Mouse (Mus musculus) E14TG2a.4 (cell line): ENCODE measurements around the gene Pfkfb2.

Source experiments
- CTCF ChIP-seq: conservative IDR thresholded peaks from 2 replicates; pipeline ENCODE4 v1.5.1; 2014; ENCODE audit warnings: low read length
- NANOG ChIP-seq: IDR thresholded peaks from 2 replicates; pipeline ENCODE4 v1.6.1; 2014; ENCODE audit warnings: borderline replicate concordance, low read length, mixed read lengths
- POU5F1 ChIP-seq: IDR thresholded peaks from 2 replicates; pipeline ENCODE4 v1.6.1; 2014; ENCODE audit warnings: low read length, borderline replicate concordance

DNA sequence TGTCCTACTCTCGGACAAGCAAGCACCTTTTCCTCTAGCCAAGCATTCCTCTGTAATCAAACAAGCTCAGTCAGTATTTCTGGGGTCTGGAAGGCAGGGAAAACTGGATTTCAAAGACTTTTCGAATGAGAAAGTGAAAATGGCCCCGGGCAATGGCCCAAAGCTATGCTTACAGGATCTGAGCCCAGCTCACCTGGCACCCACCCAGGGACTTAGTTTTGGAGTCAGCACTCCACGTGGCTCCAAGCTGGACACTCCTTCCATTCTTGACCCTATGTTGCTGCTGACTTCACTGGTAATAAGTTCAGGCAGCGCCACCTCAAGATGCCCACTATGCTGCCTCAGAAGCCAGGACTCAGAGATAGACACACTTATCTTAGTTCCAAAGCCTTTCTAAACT, 38.0 kb upstream of the Pfkfb2 start:
- TF ChIP-seq CTCF (no peak), NANOG (no peak), POU5F1 (no peak)
